Mouse (Mus musculus): ENCODE data around the gene Ern1. TPM values are rescaled to one million over a fixed set of nuclear protein-coding genes. Genes with fewer than 3 reads are reported as not detected.
"Not testable (repeated sequence)": the region's sequence is repeated elsewhere in the genome, so short reads cannot be mapped to it uniquely, and the experiment has no call there.

The Ern1 gene
- polyA plus RNA-seq, 1 experiment from 2014 or later = 7.9 TPM

DNA sequence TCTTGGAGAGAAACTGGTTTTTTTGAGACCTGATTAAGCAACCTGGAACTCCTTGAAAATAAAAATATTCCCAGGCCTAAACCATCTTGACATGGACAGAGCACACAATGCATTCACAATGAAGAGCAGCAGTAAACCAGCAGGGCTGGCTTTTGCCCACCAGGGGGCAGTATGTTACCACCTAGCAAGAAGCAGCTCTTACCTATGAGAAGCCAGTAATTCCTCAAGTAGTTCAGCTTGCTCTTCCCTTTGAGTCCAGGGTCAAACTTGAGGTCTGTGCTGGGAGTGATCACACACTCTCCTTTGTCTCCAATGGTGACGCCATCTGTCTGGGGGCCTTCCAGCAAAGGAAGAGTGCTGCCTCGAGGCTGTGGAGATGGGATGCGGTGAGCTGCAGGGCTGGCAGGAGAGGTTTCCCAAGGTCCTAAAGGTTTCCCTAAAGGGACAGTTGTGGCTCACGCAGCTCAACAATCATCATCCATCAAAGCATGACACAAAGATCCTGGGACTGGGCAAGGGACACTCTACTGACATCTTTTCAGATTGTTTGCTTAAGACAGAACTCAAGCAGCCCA is 68.9 kb downstream of the Ern1 start:
- no peak overlapping the region for H3K27ac ChIP-seq
- H3K9me3 ChIP-seq (replicated peaks) = no peaks in the 10 kb centered on the region
- no peak overlapping the region for H3K4me3 ChIP-seq
- no peak overlapping the region for H3K4me2 ChIP-seq (replicated peaks)
- 35% methylated on average over 4 of the region's 4 CpGs for WGBS
- H3K36me3 ChIP-seq = peaks cover 14% of the 10 kb centered on the region; the same call in 1 of the 2 replicates
- H3K9ac ChIP-seq = no peak overlapping the region
- no peaks in the 10 kb centered on the region for H3K4me1 ChIP-seq
- H3K27me3 ChIP-seq = no peaks in the 10 kb centered on the region
- ATAC-seq (ENCODE audit: low FRiP score) = no peak

DNA sequence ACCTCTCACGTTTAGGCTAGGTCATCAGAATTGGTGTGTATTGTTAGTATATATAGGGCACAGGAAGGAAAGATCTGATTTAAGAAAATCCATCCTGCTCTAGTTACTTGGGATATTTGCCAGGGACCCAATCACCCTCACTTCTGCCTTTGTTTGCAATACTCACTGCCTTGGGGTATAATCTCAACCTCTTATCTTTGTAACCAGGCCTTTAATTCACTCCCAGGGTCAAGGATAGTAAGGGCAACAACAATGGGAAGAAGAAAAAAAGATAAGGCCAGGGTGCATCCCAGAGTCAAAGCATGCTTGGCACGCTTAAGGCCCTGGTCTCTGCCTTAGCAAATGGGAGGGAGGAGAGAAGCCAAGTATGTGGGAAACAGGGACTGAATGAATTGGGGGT is 69.8 kb downstream of the Ern1 start:
- ATAC-seq (ENCODE audit: low FRiP score) = no peak
- no peak overlapping the region for H3K4me2 ChIP-seq (replicated peaks)
- WGBS = 87% methylated on average over 2 of the region's 2 CpGs
- no peaks in the 10 kb centered on the region for H3K27me3 ChIP-seq
- no peak overlapping the region for H3K27ac ChIP-seq
- H3K9ac ChIP-seq = no peak overlapping the region
- H3K9me3 ChIP-seq (replicated peaks) = no peaks in the 10 kb centered on the region
- H3K36me3 ChIP-seq = peaks cover 14% of the 10 kb centered on the region
- H3K4me3 ChIP-seq = no peak overlapping the region
- no peaks in the 10 kb centered on the region for H3K4me1 ChIP-seq

DNA sequence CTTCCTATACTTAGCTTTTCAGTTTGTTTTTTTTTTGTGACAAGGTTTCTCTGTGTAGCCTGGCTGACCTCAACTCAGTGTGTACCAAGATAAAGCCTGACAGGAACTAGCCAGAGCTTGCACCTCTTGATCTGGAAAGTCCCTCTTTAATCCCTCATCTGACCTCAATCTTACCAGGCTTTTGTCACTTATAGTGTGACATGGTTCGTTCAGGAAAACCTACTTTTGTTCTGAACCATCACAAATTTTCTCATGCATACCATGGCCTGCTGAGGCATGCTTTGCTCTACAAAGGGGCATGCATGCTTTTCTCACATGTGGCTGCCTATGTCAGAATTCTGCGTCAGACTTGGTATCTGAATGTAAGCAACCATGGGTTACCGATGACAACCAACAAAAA is 71.3 kb downstream of the Ern1 start:
- 85% methylated on average over 3 of the region's 3 CpGs for WGBS
- Histone ChIP-seq H3K4me1 (no peaks in the 10 kb centered on the region), H3K4me3 (no peak overlapping the region), H3K9ac (no peak overlapping the region), H3K36me3 (peaks cover 14% of the 10 kb centered on the region), H3K9me3 (replicated peaks) (no peaks in the 10 kb centered on the region), H3K27me3 (no peaks in the 10 kb centered on the region), H3K4me2 (replicated peaks) (no peak overlapping the region), H3K27ac (no peak overlapping the region)
- ATAC-seq (ENCODE audit: low FRiP score) = no peak

DNA sequence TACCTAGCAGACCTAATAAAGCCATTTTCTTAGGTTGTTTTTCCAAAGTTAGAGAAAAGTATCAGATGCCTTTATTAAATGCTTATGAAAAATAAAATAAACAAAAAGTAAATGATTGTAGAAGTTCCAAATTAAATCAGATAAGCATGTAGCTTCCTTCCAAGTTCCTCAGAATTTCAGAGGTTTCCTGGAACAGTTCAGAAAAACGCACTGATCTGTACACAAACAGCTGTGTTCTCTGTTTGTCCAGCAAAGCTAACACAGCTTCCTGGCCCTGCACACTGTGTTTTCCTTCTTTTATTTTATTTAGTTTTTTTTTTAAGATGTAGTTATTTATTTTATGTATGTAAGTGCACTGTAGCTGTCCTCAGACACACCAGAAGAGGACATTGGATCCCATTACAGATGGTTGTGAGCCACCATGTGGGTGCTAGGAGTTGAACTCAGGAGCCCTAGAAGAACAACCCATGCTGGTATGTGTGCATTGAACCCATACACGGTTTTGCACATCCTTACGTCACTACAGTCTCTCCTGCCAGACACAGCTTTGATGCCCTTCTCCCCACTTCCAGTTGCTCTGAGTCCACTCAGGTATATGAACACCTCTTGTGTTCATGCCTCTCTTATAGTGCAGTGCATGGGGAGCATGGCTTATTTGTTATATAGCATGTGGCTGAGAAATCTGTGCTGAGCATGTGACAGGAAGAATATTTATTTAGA is 74.9 kb downstream of the Ern1 start:
- no peak for ATAC-seq (ENCODE audit: low FRiP score)
- 88% methylated on average over 3 of the region's 3 CpGs for WGBS
- H3K4me3 ChIP-seq = no peak overlapping the region
- no peak overlapping the region for H3K27ac ChIP-seq
- H3K4me1 ChIP-seq = no peaks in the 10 kb centered on the region
- no peak overlapping the region for H3K9ac ChIP-seq
- no peaks in the 10 kb centered on the region for H3K27me3 ChIP-seq
- no peaks in the 10 kb centered on the region for H3K9me3 ChIP-seq (replicated peaks)
- H3K4me2 ChIP-seq (replicated peaks) = no peak overlapping the region
- peaks cover 21% of the 10 kb centered on the region for H3K36me3 ChIP-seq

DNA sequence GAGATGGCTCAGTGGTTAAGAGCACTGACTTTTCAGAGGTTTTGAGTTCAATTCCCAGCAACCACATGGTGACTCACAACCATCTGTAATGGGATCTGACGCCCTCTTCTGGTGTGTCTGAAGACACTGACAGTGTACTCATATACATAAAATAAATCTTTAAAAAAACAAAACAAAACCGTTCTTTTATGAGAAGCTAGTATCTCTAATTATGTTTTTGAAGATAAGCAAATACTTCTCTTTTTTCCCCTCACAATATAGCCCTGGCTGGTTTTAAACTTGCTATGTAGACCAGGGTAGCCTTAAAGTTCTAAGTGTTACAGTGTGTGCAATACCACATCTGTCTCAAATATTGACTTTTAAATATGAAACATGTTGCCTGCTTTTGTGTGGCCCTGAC is 76.5 kb downstream of the Ern1 start:
- Histone ChIP-seq H3K4me3 (no peak overlapping the region), H3K27me3 (no peaks in the 10 kb centered on the region), H3K4me1 (no peaks in the 10 kb centered on the region), H3K9me3 (replicated peaks) (no peaks in the 10 kb centered on the region), H3K4me2 (replicated peaks) (no peak overlapping the region), H3K36me3 (peaks cover 36% of the 10 kb centered on the region), H3K9ac (no peak overlapping the region), H3K27ac (no peak overlapping the region)
- WGBS = 81% methylated on average over 2 of the region's 2 CpGs
- ATAC-seq (ENCODE audit: low FRiP score) = no peak

DNA sequence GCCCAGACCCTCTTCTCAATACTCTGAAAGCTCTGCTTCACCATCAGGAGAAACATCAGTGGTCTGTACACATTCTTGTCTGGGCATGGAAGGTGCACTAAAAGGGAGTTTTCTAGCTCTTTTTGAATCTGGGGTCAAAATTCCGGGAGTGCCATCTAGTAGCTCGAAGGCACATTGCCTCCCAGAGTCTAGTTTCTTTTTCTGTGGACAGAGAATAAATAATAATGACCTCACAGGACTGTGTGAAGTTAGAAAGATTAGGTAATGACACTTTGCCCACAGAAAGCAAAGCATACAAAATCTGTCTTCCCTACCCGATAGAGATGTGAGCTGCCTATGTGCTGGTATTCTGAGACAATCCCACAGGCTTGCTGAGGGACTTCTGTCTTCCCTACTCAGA is 77.1 kb downstream of the Ern1 start:
- Histone ChIP-seq H3K9ac (no peak overlapping the region), H3K27ac (no peak overlapping the region), H3K4me3 (no peak overlapping the region), H3K9me3 (replicated peaks) (no peaks in the 10 kb centered on the region), H3K4me1 (no peaks in the 10 kb centered on the region), H3K36me3 (peaks cover 42% of the 10 kb centered on the region), H3K27me3 (no peaks in the 10 kb centered on the region), H3K4me2 (replicated peaks) (no peak overlapping the region)
- ATAC-seq (ENCODE audit: low FRiP score) = no peak
- 87% methylated on average over 3 of the region's 3 CpGs for WGBS

DNA sequence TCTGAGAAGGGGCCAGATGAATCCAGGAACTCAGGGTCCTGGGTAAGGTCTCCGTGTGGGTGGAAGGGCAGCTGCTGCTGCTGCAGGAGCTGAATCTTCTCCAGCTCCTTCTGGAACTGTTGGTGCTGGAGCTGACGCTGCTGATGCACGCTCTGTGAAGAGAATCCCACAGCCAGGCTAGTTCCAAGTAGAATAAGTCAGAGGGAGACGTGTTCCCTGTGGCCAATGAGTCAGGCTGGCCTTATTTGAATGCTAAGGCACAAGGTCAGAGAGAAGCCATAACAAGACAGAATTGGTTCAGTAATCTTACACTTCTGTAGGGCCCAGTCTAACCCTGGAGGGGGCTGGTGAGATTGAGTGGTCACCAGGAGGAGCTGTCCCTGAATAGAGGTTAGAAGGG is 77.6 kb downstream of the Ern1 start:
- Histone ChIP-seq H3K4me2 (replicated peaks) (no peak overlapping the region), H3K27me3 (no peaks in the 10 kb centered on the region), H3K27ac (no peak overlapping the region), H3K4me1 (no peaks in the 10 kb centered on the region), H3K4me3 (no peak overlapping the region), H3K36me3 (peaks cover 45% of the 10 kb centered on the region), H3K9me3 (replicated peaks) (no peaks in the 10 kb centered on the region), H3K9ac (no peak overlapping the region)
- ATAC-seq (ENCODE audit: low FRiP score) = no peak
- WGBS = 73% methylated on average over 4 of the region's 4 CpGs

DNA sequence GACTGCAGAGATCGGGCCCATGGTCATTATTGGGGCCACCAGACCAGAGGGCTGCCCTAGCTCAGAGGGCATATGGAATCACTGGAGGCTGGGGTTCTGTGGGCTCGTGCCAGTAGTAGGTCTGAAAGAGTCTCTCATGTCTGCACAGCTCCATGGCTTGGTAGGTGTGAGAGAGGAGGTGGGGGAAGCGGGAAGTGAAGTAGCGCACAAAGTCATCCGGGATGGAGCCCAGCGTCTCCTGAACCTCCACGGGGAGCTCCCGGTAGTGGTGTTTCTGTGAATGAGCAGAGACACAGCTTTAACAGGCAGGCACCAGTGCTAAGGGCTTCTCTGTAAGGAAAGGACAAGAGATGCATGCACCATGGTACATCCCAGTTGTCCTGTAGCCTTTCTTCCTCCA is 89.2 kb downstream of the Ern1 start:
- Histone ChIP-seq H3K9me3 (replicated peaks) (no peaks in the 10 kb centered on the region), H3K36me3 (peaks cover 34% of the 10 kb centered on the region), H3K27me3 (no peaks in the 10 kb centered on the region), H3K4me2 (replicated peaks) (no peak overlapping the region), H3K4me1 (no peaks in the 10 kb centered on the region), H3K27ac (no peak overlapping the region), H3K9ac (no peak overlapping the region), H3K4me3 (no peak overlapping the region)
- WGBS = 93% methylated on average over 8 of the region's 8 CpGs
- ATAC-seq (ENCODE audit: low FRiP score) = no peak

DNA sequence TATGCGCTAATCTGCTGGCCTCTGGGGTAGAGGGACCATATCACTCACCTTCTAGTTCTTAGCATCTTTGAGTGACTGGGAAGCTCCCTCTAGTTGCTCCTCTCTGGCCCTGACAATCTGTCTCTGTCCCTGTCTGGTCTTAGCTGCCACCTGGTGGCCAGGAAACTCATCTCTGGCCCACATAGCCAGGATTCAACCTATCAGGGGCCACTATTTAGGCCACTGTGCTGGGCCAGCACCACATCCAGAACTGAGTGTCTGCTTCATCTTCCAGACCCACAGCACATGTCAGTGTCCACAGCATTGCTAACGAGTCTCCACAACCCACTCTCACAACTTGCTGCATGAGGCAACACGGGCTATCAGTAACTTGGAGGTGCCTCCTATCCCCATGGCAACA is 90.0 kb downstream of the Ern1 start:
- Histone ChIP-seq H3K36me3 (peaks cover 27% of the 10 kb centered on the region), H3K4me2 (replicated peaks) (no peak overlapping the region), H3K4me1 (no peaks in the 10 kb centered on the region), H3K9me3 (replicated peaks) (no peaks in the 10 kb centered on the region), H3K27ac (no peak overlapping the region), H3K9ac (no peak overlapping the region), H3K27me3 (no peaks in the 10 kb centered on the region), H3K4me3 (no peak overlapping the region)
- WGBS = 85% methylated on average over 3 of the region's 3 CpGs
- ATAC-seq (ENCODE audit: low FRiP score) = no peak

DNA sequence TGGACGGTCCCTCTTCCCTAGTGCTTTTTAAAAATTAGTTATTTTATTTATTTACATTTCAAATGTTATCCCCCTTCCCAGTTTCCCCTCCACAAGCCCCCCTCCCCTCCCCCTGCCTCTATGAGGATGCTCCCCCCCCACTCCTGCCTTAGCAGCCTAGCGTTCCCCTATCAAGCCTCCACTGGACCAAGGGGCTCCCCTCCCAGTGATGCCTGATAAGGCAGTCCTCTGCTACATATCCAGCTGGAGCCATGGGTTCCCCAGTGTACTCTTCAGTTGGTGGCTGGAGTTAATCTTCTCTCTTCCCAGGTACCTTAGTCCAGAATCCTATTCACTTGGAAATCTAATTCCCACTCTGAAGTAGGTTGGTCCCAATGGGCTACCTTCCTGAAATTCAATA is 93.6 kb downstream of the Ern1 start:
- H3K9me3 ChIP-seq (replicated peaks); H3K27ac ChIP-seq; H3K4me3 ChIP-seq; H3K4me1 ChIP-seq; H3K4me2 ChIP-seq (replicated peaks); H3K9ac ChIP-seq; ATAC-seq (ENCODE audit: low FRiP score); H3K27me3 ChIP-seq: not testable (repeated sequence)
- peaks cover 16% of the 10 kb centered on the region for H3K36me3 ChIP-seq
- 91% methylated on average over 2 of the region's 2 CpGs for WGBS

DNA sequence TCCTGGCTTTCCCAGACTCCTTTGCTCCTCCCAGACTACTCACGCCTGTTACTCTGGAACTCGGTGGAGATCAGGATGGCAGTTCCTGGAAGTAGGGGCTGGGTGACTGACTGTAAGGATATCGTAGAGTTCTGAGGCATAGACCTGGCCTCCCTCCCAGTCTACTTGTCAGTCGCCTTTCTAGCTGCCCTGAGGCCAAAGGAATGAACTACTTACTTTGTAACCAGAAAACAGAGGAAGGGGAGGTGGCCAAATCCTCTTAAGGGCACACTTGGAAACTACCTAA is 94.4 kb downstream of the Ern1 start:
- WGBS = 69% methylated on average over 4 of the region's 4 CpGs
- Histone ChIP-seq H3K27ac (no peak overlapping the region), H3K9ac (no peak overlapping the region), H3K27me3 (no peaks in the 10 kb centered on the region), H3K9me3 (replicated peaks) (no peaks in the 10 kb centered on the region), H3K4me3 (no peak overlapping the region), H3K36me3 (peaks cover 8% of the 10 kb centered on the region), H3K4me2 (replicated peaks) (no peak overlapping the region), H3K4me1 (no peaks in the 10 kb centered on the region)
- no peak for ATAC-seq (ENCODE audit: low FRiP score)

DNA sequence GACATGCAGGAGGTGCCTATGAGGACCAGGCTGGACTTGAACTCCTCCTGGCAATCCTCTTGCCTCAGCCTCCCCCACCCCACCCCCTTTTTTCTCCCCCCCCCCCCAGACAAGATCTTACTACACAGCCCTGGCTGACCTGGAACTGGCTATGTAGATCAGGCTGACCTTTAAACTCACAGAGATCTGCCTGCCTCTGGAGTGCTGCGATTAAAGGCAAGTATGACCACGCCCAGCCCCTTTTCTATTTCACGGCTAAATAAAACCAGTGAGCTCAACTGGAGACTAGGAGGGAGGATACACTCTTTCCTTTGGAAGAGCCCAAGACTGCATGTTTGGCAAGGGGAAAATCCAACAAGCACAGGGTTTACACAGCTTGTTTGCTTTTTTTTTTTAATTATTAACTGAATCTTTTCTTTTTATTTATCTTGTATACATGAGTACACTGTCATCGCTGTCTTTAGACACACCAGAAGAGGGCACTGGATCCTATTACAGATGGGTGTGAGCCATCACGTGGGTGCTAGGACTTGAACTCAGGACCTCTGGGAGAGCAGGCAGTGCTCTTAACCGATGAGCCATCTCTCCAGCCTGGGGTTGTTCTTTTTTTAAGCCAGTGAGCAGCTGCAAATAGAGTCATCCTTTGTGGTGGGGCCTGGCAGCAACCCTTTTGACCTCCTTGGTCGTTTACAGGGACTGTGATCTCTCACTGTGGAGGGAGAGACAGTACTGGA is 94.9 kb downstream of the Ern1 start:
- Histone ChIP-seq H3K9ac (no peak overlapping the region), H3K4me2 (replicated peaks) (no peak overlapping the region), H3K4me3 (no peak overlapping the region), H3K9me3 (replicated peaks) (no peaks in the 10 kb centered on the region), H3K27ac (no peak overlapping the region), H3K27me3 (no peaks in the 10 kb centered on the region), H3K4me1 (no peaks in the 10 kb centered on the region), H3K36me3 (0 out of 2 replicates have a peak, but pooled peaks cover 3% of the 10 kb centered on the region)
- WGBS = 72% methylated on average over 7 of the region's 7 CpGs
- ATAC-seq (ENCODE audit: low FRiP score) = no peak

Measured in hindbrain, embryonic 12.5 days (tissue).